Mouse (Mus musculus): ENCODE measurements around the gene Prdm2.

Prdm2 gene

GRCm38 (mm10) chr4:143212341-143213174 is at the start of gene Prdm2:
Gene Prdm2 (minus strand): TSS chr4:143212995.
- DNase-seq (ENCODE audit: low spot score): peak; percentile 44

GRCm38 (mm10) chr4:143259718-143260349 is 47.0 kb upstream of the Prdm2 start:
- no peak for DNase-seq (ENCODE audit: low spot score)

GRCm38 (mm10) chr4:143258517-143258916 is 45.7 kb upstream of the Prdm2 start:
- DNase-seq (ENCODE audit: low spot score): peak; percentile 31

GRCm38 (mm10) chr4:143257971-143258370 is 45.2 kb upstream of the Prdm2 start:
- no peak for DNase-seq (ENCODE audit: low spot score)

GRCm38 (mm10) chr4:143255541-143255940 is 42.7 kb upstream of the Prdm2 start:
- no peak for DNase-seq (ENCODE audit: low spot score)

GRCm38 (mm10) chr4:143253356-143253755 is 40.6 kb upstream of the Prdm2 start:
- no peak for DNase-seq (ENCODE audit: low spot score)

- no peak for DNase-seq (ENCODE audit: low spot score)
Measured at GRCm38 (mm10) chr4:143248050-143248449, 35.3 kb upstream of the Prdm2 start.

GRCm38 (mm10) chr4:143241294-143241693 is 28.5 kb upstream of the Prdm2 start:
- no peak for DNase-seq (ENCODE audit: low spot score)

- no peak for DNase-seq (ENCODE audit: low spot score)
Measured at GRCm38 (mm10) chr4:143239615-143240201, 26.9 kb upstream of the Prdm2 start.

GRCm38 (mm10) chr4:143239117-143239516 is 26.3 kb upstream of the Prdm2 start:
- DNase-seq (ENCODE audit: low spot score): no peak

- peak; percentile 17 for DNase-seq (ENCODE audit: low spot score)
Measured at GRCm38 (mm10) chr4:143238241-143239031, 25.6 kb upstream of the Prdm2 start.

- no peak for DNase-seq (ENCODE audit: low spot score)
Measured at GRCm38 (mm10) chr4:143231790-143232422, 19.1 kb upstream of the Prdm2 start.

GRCm38 (mm10) chr4:143231110-143231509 is 18.3 kb upstream of the Prdm2 start:
- no peak for DNase-seq (ENCODE audit: low spot score)

GRCm38 (mm10) chr4:143227976-143228375 is 15.2 kb upstream of the Prdm2 start:
- DNase-seq (ENCODE audit: low spot score): no peak

- no peak for DNase-seq (ENCODE audit: low spot score)
Measured at GRCm38 (mm10) chr4:143225886-143226285, 13.1 kb upstream of the Prdm2 start.

GRCm38 (mm10) chr4:143219316-143219751 is 6.5 kb upstream of the Prdm2 start:
- DNase-seq (ENCODE audit: low spot score): no peak

GRCm38 (mm10) chr4:143218858-143219257 is 6.1 kb upstream of the Prdm2 start:
- no peak for DNase-seq (ENCODE audit: low spot score)

GRCm38 (mm10) chr4:143217189-143217588 is 4.4 kb upstream of the Prdm2 start:
- DNase-seq (ENCODE audit: low spot score): no peak

- DNase-seq (ENCODE audit: low spot score): no peak
Measured at GRCm38 (mm10) chr4:143214221-143214797, 1.5 kb upstream of the Prdm2 start.

- DNase-seq (ENCODE audit: low spot score): no peak
Measured at GRCm38 (mm10) chr4:143213571-143213970, 776 bp upstream of the Prdm2 start.

GRCm38 (mm10) chr4:143213175-143213479 is 332 bp upstream of the Prdm2 start:
- no peak for DNase-seq (ENCODE audit: low spot score)

Measured in lung, postnatal 25 days (tissue).